Mouse (Mus musculus) megakaryocyte, embryonic 14.5 days (primary cell): ENCODE results near the gene Sft2d1.

Source experiments
- FLI1 ChIP-seq: IDR thresholded peaks from 2 replicates; pipeline ENCODE4 v1.6.1; 2012; ENCODE audit warnings: low read length, inconsistent platforms, mixed read lengths
- GATA1 ChIP-seq: IDR thresholded peaks from 3 replicates; pipeline ENCODE4 v1.6.1; 2012; ENCODE audit warnings: mixed read lengths, low read length, inconsistent platforms, borderline replicate concordance

DNA sequence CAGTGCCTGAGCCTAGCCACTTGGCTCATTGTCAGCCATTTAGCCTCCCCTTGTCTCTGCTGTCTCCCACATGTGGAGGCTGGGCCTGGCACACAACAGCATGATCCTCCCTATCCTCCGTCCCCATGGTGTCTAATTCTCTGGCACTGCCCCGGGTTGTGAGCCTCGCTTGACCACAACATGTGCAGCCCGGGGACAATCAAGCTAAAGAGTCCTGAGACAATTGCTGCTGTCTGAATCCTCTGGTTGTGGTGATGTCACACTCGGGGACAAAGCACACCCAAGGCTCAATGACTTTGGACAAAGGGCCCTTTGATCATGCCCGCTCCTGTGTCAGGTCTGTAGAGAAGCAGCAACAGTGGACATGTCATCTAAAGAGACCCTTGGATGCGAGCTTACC, 40.2 kb downstream of the Sft2d1 start:
- TF ChIP-seq GATA1 (no peak), FLI1 (no peak)
